Mouse (Mus musculus) testis, adult 10 weeks (tissue): Measurements from ENCODE around the gene Zfp148. TPM values are rescaled to one million over a fixed set of nuclear protein-coding genes. Genes with fewer than 3 reads are reported as not detected.

Source experiments
- polyA plus RNA-seq: library from polyadenylated mRNA; stranded (reverse); fragments of 350-450 nt; fragmentation: Illumina TruSeq; extraction: RNeasy Lipid Tissue Mini Kit (QIAGEN cat#74804); gene quantifications from one replicate; pipeline ENCODE4 v1.2.3, GENCODE M21; 2014; ENCODE audit warnings: low read depth, low replicate concordance

Zfp148 gene
- 29.9 TPM for polyA plus RNA-seq

GRCm38 (mm10) chr16:33379944-33380881, at the start of gene Zfp148:
Gene Zfp148 (plus strand): TSS chr16:33380836.

GRCm38 (mm10) chr16:33516807-33517565, 136.3 kb downstream of the Zfp148 start, which contains the start of gene Slc12a8:
Gene Slc12a8 (plus strand): TSS chr16:33517328.

Other genes with a start within 250 kb of the Zfp148 start
- gene Osbpl11, start 195.8 kb upstream of the Zfp148 start, polyA plus RNA-seq: 13.5 TPM
- 53.4 TPM for gene Snx4, start 129.4 kb upstream of the Zfp148 start, polyA plus RNA-seq
- 1.2 TPM for gene Slc12a8, start 136.5 kb downstream of the Zfp148 start, polyA plus RNA-seq